Mouse (Mus musculus): Measurements from ENCODE around the gene Kcnn4.
"Not testable (repeated sequence)": the region's sequence is repeated elsewhere in the genome, so short reads cannot be mapped to it uniquely, and the experiment has no call there.

The Kcnn4 gene

GRCm38 (mm10) chr7:24389516-24390187 lies 19.6 kb downstream of the Kcnn4 start:
- in situ Hi-C loops (cut with MboI, MseI): no loop called here

GRCm38 (mm10) chr7:24390512-24390911 lies 20.4 kb downstream of the Kcnn4 start:
- in situ Hi-C loops (cut with MboI, MseI): no loop called here

GRCm38 (mm10) chr7:24391077-24391476 lies 21.0 kb downstream of the Kcnn4 start:
- in situ Hi-C loops (cut with MboI, MseI): no loop called here

- in situ Hi-C loops (cut with MboI, MseI): no loop called here
Measured at GRCm38 (mm10) chr7:24391687-24392086, 21.6 kb downstream of the Kcnn4 start.

GRCm38 (mm10) chr7:24394054-24394453 lies 24.0 kb downstream of the Kcnn4 start:
- in situ Hi-C loops (cut with MboI, MseI): no loop called here

GRCm38 (mm10) chr7:24394475-24395161 lies 24.6 kb downstream of the Kcnn4 start:
- in situ Hi-C loops (cut with MboI, MseI): no loop called here

GRCm38 (mm10) chr7:24396832-24397231 lies 26.8 kb downstream of the Kcnn4 start:
- in situ Hi-C loops (cut with MboI, MseI): no loop called here

GRCm38 (mm10) chr7:24398364-24398913 lies 28.4 kb downstream of the Kcnn4 start:
- in situ Hi-C loops (cut with MboI, MseI): no loop called here

GRCm38 (mm10) chr7:24399256-24400081 lies 29.4 kb downstream of the Kcnn4 start, which contains the start of gene Smg9:
Gene Smg9, plus strand, starts transcription at chr7:24399619.
- in situ Hi-C loops (cut with MboI, MseI): no loop called here

GRCm38 (mm10) chr7:24400082-24400452 lies 30.0 kb downstream of the Kcnn4 start:
- in situ Hi-C loops (cut with MboI, MseI): no loop called here

- in situ Hi-C loops (cut with MboI, MseI): not testable (repeated sequence)
Measured at GRCm38 (mm10) chr7:24400489-24400888, 30.4 kb downstream of the Kcnn4 start.

- in situ Hi-C loops (cut with MboI, MseI): no loop called here
Measured at GRCm38 (mm10) chr7:24402851-24403250, 32.8 kb downstream of the Kcnn4 start.

- in situ Hi-C loops (cut with MboI, MseI): no loop called here
Measured at GRCm38 (mm10) chr7:24405649-24406048, 35.6 kb downstream of the Kcnn4 start.

- in situ Hi-C loops (cut with MboI, MseI): no loop called here
Measured at GRCm38 (mm10) chr7:24406528-24407344, 36.7 kb downstream of the Kcnn4 start.

- in situ Hi-C loops (cut with MboI, MseI): no loop called here
Measured at GRCm38 (mm10) chr7:24408186-24408585, 38.1 kb downstream of the Kcnn4 start.

- in situ Hi-C loops (cut with MboI, MseI): loop anchor here (10.0 kb wide), 1 partner anchor 445 kb away; no protein-coding TSS in a partner anchor
Measured at GRCm38 (mm10) chr7:24410123-24410522, 40.1 kb downstream of the Kcnn4 start.

GRCm38 (mm10) chr7:24410831-24411230 lies 40.8 kb downstream of the Kcnn4 start:
- in situ Hi-C loops (cut with MboI, MseI): loop anchor here (10.0 kb wide), 1 partner anchor 446 kb away; no protein-coding TSS in a partner anchor

- in situ Hi-C loops (cut with MboI, MseI): loop anchor here (10.0 kb wide), 1 partner anchor 449 kb away; no protein-coding TSS in a partner anchor
Measured at GRCm38 (mm10) chr7:24413630-24414029, 43.6 kb downstream of the Kcnn4 start.

GRCm38 (mm10) chr7:24415261-24415660 lies 45.2 kb downstream of the Kcnn4 start:
- in situ Hi-C loops (cut with MboI, MseI): loop anchor here (10.0 kb wide), 1 partner anchor 450 kb away; no protein-coding TSS in a partner anchor

- in situ Hi-C loops (cut with MboI, MseI): loop anchor here (10.0 kb wide), 1 partner anchor 455 kb away; no protein-coding TSS in a partner anchor
Measured at GRCm38 (mm10) chr7:24419579-24419978, 49.5 kb downstream of the Kcnn4 start.

- in situ Hi-C loops (cut with MboI, MseI): no loop called here
Measured at GRCm38 (mm10) chr7:24421648-24422047, 51.6 kb downstream of the Kcnn4 start.
